Mouse (Mus musculus) intestine, postnatal 0 days (tissue): ENCODE data around the gene Atp6v0b. TPM values are rescaled to one million over a fixed set of nuclear protein-coding genes. Genes with fewer than 3 reads are reported as not detected.

ENCODE experiments used
- ATAC-seq: fragments of 200-750 bp; cut with Nextera tagmentation; 2 replicates; pipeline ENCODE4 v1.8.0; 2017; ENCODE audit warnings: mild to moderate bottlenecking, moderate TSS enrichment, moderate library complexity
- H3K27ac ChIP-seq: fragments of 300-500 bp; sonication (generic); 2 replicates; pipeline ENCODE4 v1.5.1; 2014; ENCODE audit warnings: mild to moderate bottlenecking, low read depth, low read length, moderate library complexity
- H3K27me3 ChIP-seq: fragments of 300-500 bp; sonication (generic); replicated peaks from 2 replicates; pipeline ENCODE4 v1.6.1; 2014; ENCODE audit warnings: low read length, mixed read lengths; ENCODE audit not compliant: control insufficient read depth, insufficient read depth
- H3K36me3 ChIP-seq: fragments of 300-500 bp; sonication (generic); 2 replicates; pipeline ENCODE4 v1.6.1; 2014; ENCODE audit warnings: mild to moderate bottlenecking, moderate library complexity; ENCODE audit not compliant: control insufficient read depth, insufficient read depth
- H3K4me1 ChIP-seq: fragments of 300-500 bp; sonication (generic); replicated peaks from 2 replicates; pipeline ENCODE4 v1.6.1; 2014; ENCODE audit warnings: antibody characterized with exemption, low read length, mixed read lengths; ENCODE audit not compliant: control insufficient read depth, insufficient read depth
- H3K4me2 ChIP-seq: fragments of 300-500 bp; sonication (generic); replicated peaks from 2 replicates; pipeline ENCODE4 v1.6.1; 2014; ENCODE audit warnings: low read depth, mild to moderate bottlenecking, moderate library complexity
- H3K4me3 ChIP-seq: fragments of 300-500 bp; sonication (generic); 2 replicates; pipeline ENCODE4 v1.5.1; 2014; ENCODE audit warnings: low read depth, low read length
- H3K9ac ChIP-seq: fragments of 300-500 bp; sonication (generic); 2 replicates; pipeline ENCODE4 v1.6.1; 2014; ENCODE audit warnings: mild to moderate bottlenecking, low read depth, low read length
- H3K9me3 ChIP-seq: fragments of 300-500 bp; sonication (generic); 2 replicates; pipeline ENCODE4 v1.6.1; 2016; ENCODE audit warnings: mixed run types; ENCODE audit not compliant: control insufficient read depth
- CTCF ChIP-seq: sonication (generic); IDR thresholded peaks from 2 replicates; pipeline ENCODE4 v1.5.1; 2016; ENCODE audit warnings: low read depth, mild to moderate bottlenecking, control low read depth, antibody characterized with exemption, moderate library complexity
- WGBS: fragments of 180-500 bp; shearing (Covaris S2); extraction: QIAGEN DNeasy Blood & Tissue Kit; methylation state at CpG from one replicate; pipeline ENCODE4 v1.1.7; 2014; 5-methylcytosine and 5-hydroxymethylcytosine counted together
- polyA plus RNA-seq: library from polyadenylated mRNA; unstranded; fragments of >200 nt; fragmentation: Nextera tagmentation; extraction: Ambion mirVana; gene quantifications from 2 replicates; pipeline ENCODE4 v1.2.1, GENCODE M21; 2015

The Atp6v0b gene
- polyA plus RNA-seq, 1 experiment from 2014 or later: 442 TPM

- H3K9me3 ChIP-seq: no peaks in the 10 kb centered on the region
- ATAC-seq: peak; percentile 22; the same call in 1 of the 2 replicates
- no peaks in the 10 kb centered on the region for H3K27me3 ChIP-seq
- no peak for TF ChIP-seq CTCF
- 2% methylated on average over 14 of the region's 14 CpGs for WGBS
- peak within 1 kb of the TSS; percentile 21 for H3K4me3 ChIP-seq
- H3K9ac ChIP-seq: 0 out of 2 replicates have a peak within 1 kb of the TSS, but pooled peaks have one; percentile 11
- H3K36me3 ChIP-seq: 0 out of 2 replicates have a peak, but pooled peaks cover 6% of the 10 kb centered on the region
- H3K4me1 ChIP-seq: peaks cover 7% of the 10 kb centered on the region; the same call in 1 of the 2 replicates
- no peak within 1 kb of the TSS for H3K27ac ChIP-seq
- peak within 1 kb of the TSS; percentile 66 for H3K4me2 ChIP-seq
Measured at GRCm38 (mm10) chr4:117872471-117872886, 14.7 kb downstream of the Atp6v0b start, which contains the start of gene Ccdc24. Ccdc24 (minus strand) TSS chr4:117872557.

GRCm38 (mm10) chr4:117871787-117872186 lies 15.3 kb downstream of the Atp6v0b start:
- 74% methylated on average over 7 of the region's 7 CpGs for WGBS
- ATAC-seq: no peak
- H3K4me1 ChIP-seq: peaks cover 7% of the 10 kb centered on the region; the same call in 1 of the 2 replicates
- H3K27ac ChIP-seq: no peak overlapping the region
- no peaks in the 10 kb centered on the region for H3K36me3 ChIP-seq
- no peak overlapping the region for H3K9ac ChIP-seq
- H3K27me3 ChIP-seq: no peaks in the 10 kb centered on the region; the same call in 1 of the 2 replicates
- no peak for TF ChIP-seq CTCF
- H3K4me2 ChIP-seq: no peak overlapping the region
- H3K9me3 ChIP-seq: no peaks in the 10 kb centered on the region
- H3K4me3 ChIP-seq: no peak overlapping the region

GRCm38 (mm10) chr4:117870437-117870836 lies 16.7 kb downstream of the Atp6v0b start:
- Histone ChIP-seq H3K9me3 (no peaks in the 10 kb centered on the region), H3K4me2 (no peak overlapping the region), H3K27me3 (no peaks in the 10 kb centered on the region; the same call in 1 of the 2 replicates), H3K4me3 (no peak overlapping the region), H3K36me3 (no peaks in the 10 kb centered on the region), H3K27ac (no peak overlapping the region), H3K4me1 (peaks cover 7% of the 10 kb centered on the region; the same call in 1 of the 2 replicates), H3K9ac (no peak overlapping the region)
- TF ChIP-seq CTCF: no peak
- 40% methylated on average over 1 of the region's 1 CpGs for WGBS
- no peak for ATAC-seq

- 73% methylated on average over 9 of the region's 9 CpGs for WGBS
- no peaks in the 10 kb centered on the region for H3K9me3 ChIP-seq
Measured at GRCm38 (mm10) chr4:117869317-117869716, 17.8 kb downstream of the Atp6v0b start.

GRCm38 (mm10) chr4:117867823-117868222 lies 19.3 kb downstream of the Atp6v0b start:
- 0 out of 2 replicates have a peak, but pooled peaks have one; percentile 2 for ATAC-seq
- no peak overlapping the region for H3K9ac ChIP-seq
- H3K4me1 ChIP-seq: peaks cover 7% of the 10 kb centered on the region; the same call in 1 of the 2 replicates
- peak; percentile 86 for TF ChIP-seq CTCF
- H3K4me2 ChIP-seq: 0 out of 2 replicates have a peak overlapping the region, but pooled peaks have one; percentile 27
- 19% methylated on average over 24 of the region's 24 CpGs for WGBS
- H3K27me3 ChIP-seq: no peaks in the 10 kb centered on the region; the same call in 1 of the 2 replicates
- H3K27ac ChIP-seq: no peak overlapping the region
- H3K36me3 ChIP-seq: peaks cover 4% of the 10 kb centered on the region; the same call in 1 of the 2 replicates
- no peaks in the 10 kb centered on the region for H3K9me3 ChIP-seq
- H3K4me3 ChIP-seq: no peak overlapping the region

More at GRCm38 (mm10) chr4:117869317-117869716, 17.8 kb downstream of the Atp6v0b start:
- Histone ChIP-seq H3K27ac (no peak overlapping the region), H3K4me3 (no peak overlapping the region), H3K9ac (no peak overlapping the region), H3K36me3 (peaks cover 4% of the 10 kb centered on the region; the same call in 1 of the 2 replicates), H3K27me3 (no peaks in the 10 kb centered on the region; the same call in 1 of the 2 replicates), H3K4me2 (no peak overlapping the region), H3K4me1 (peaks cover 7% of the 10 kb centered on the region; the same call in 1 of the 2 replicates)
- no peak for TF ChIP-seq CTCF
- no peak for ATAC-seq

- Histone ChIP-seq H3K4me2 (no peak overlapping the region), H3K9me3 (no peaks in the 10 kb centered on the region), H3K9ac (no peak overlapping the region), H3K27ac (no peak overlapping the region), H3K4me1 (no peaks in the 10 kb centered on the region), H3K4me3 (no peak overlapping the region), H3K36me3 (peaks cover 4% of the 10 kb centered on the region; the same call in 1 of the 2 replicates), H3K27me3 (no peaks in the 10 kb centered on the region; the same call in 1 of the 2 replicates)
- TF ChIP-seq CTCF: no peak
- WGBS: 69% methylated on average over 6 of the region's 6 CpGs
- no peak for ATAC-seq
Measured at GRCm38 (mm10) chr4:117867000-117867399, 20.1 kb downstream of the Atp6v0b start.
